Mouse (Mus musculus) cerebellum, postnatal 14 days (tissue): Measurements from ENCODE around the gene Gm3500.
"Not testable (repeated sequence)": the region's sequence is repeated elsewhere in the genome, so short reads cannot be mapped to it uniquely, and the experiment has no call there.

Experiments
- DNase-seq, 2 experiments: peaks; one replicate each; pipeline ENCODE4 v3.0.0; 2021; ENCODE audit warnings: mixed read lengths in 2 of 2

The Gm3500 gene

GRCm38 (mm10) chr14:5388949-5389348 is at the start of gene Gm3500:
Gm3500 (minus strand) TSS chr14:5389049.
- DNase-seq = not testable (repeated sequence)

GRCm38 (mm10) chr14:5334828-5335227 is 54.0 kb downstream of the Gm3500 start, which contains the start of gene Gm3542:
Gm3542 (minus strand) TSS chr14:5334928.
- not testable (repeated sequence) for DNase-seq
